Mouse (Mus musculus) gastrocnemius, postnatal 25 days (tissue): Measurements from ENCODE around the gene Espn. TPM values are rescaled to one million over a fixed set of nuclear protein-coding genes. Genes with fewer than 3 reads are reported as not detected.
A peak's percentile ranks its signal among the peaks of the same experiment; 100 is the strongest.

ENCODE experiments used
- DNase-seq: peaks from one replicate; pipeline ENCODE4 v3.0.0; 2022
- long read RNA-seq, 2 experiments: library from polyadenylated mRNA; stranded (forward); transcript quantifications; one replicate each; pipeline ENCODE4 v2.0.0; 2021
- total RNA-seq, 2 experiments: library from RNA; stranded (reverse); gene quantifications; 1 replicate in 1 of 2; 2 replicates in 1 of 2; pipeline ENCODE4 v1.2.3; 2021

Gene Espn
- under 1 TPM; 0.23 to 0.38 TPM for total RNA-seq
- long read RNA-seq, experiment 1, result 0 reads
- long read RNA-seq, experiment 2, result 0 reads

GRCm38 (mm10) chr4:152151966-152152544 is at the start of gene Espn:
Espn (minus strand) TSS chr4:152152371.
- DNase-seq, result peak; percentile 45

- DNase-seq, result no peak
Observed at GRCm38 (mm10) chr4:152201492-152201891, 49.3 kb upstream of the Espn start.

- DNase-seq, result no peak
Observed at GRCm38 (mm10) chr4:152199617-152200016, 47.4 kb upstream of the Espn start.

GRCm38 (mm10) chr4:152197545-152197944 is 45.4 kb upstream of the Espn start:
- no peak for DNase-seq

DNA sequence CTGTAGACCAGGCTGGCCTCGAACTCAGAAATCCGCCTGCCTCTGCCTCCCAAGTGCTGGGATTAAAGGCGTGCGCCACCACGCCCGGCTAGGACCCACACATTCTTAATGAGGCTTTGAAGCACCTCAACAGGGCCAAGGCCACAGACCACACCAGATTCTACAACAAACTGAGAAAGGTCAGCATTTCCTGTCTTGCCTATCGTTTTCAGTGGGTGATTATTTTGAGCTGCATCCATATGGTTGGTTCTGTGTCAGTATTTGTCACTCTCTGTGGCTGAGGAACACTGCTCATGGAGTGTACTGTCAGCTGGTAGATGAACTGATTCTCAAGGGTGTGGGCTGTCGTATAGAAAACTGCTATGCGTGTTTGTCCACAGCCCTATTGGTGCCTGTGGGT is 44.1 kb upstream of the Espn start:
- DNase-seq, result no peak

DNA sequence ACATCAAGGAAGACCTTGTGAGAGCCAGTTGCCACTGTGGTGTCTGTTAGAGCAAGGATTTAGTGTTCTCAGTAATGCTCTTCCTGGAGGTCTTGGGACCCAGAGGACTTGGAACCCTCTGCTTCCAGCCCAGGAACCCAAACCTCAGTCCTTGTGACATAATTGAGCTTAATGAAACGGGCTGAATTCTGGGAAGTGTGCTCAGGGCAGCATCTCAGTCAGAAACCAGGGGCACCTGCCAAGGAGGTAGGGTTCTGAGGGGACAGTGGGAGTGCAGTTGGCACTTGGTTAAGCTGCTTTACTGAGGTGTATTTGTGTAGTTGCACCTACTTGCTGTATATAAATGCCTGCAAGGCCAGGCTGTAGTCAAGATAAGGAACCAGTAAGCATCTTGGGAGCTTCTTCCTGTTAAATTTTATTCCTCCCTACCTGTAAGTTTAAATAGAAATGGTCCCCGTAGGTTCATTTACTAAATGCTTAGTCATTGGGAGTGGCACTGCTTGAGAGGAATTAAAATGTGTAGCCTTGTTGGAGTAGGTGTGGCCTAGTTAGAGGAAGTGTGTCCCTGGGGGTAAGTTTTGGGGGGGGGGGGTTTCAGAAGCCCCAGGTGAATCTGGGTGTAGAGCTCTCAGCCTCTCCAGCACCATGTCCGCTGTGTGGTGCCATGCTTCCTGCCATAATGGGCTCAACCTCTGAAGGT is 42.5 kb upstream of the Espn start:
- no peak for DNase-seq

DNA sequence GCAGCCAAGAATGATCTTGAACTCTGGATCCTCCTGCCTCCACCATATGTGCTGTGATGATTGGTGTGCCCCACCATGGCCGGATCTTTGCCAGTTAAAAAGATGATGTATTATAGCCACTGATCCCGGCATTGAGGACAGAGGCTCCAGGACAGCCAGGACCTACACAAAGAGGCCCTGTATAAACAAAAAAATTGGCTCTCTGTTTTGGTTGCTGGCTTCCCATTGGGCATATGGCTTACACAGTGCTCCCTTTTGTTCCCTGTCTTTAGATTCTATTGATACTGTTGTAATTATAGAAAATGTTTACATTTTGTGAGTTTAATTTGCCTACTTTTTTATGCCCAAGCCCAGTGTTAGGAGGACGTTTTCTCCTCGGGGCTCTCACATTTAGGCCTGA is 40.4 kb upstream of the Espn start:
- no peak for DNase-seq

DNA sequence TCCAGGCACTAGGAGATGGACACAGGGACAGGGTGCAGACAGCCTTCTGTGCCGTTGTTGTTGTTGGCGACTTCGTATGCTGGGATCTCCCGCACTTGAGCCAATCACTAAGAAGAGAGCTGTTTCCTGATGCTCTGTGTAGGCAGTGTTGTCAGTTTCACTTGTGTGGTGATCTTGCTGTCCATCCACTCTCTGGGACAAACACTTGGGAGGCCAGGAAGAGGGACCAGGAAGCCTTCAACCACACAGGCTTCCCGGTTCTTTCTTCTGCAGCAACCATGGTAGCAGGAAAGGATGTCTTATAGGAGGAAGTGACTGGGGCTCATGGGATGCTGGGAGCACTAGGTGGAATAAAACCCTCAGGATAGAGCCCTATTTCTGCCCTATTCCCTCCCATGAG is 38.5 kb upstream of the Espn start:
- no peak for DNase-seq

DNA sequence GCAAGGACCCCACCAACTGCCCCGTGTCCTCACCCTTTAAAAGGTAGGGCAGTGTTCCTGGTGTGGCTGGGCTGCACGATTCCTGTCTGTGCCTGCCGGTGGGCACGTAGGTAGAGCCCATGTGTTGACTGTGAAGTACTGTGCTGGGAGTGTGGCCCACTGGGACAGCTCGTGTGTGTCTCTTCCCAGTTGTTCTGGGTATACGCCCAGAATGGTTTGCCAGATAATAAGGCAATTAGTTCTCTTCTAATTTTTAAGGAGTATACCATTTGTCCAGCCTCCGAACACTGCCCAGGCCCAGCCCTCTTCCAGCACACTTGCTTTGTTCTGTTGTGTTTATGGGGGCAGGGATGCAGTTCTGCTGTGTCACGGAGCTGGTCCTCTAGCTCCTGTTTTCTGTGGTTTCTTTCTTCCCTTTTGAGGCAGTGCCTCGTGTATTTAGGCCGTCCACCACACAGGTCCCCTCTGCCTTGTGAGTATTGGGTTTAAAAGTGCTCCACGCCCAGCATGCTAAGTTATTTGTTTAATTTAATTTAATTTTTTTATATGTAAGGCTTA is 38.0 kb upstream of the Espn start:
- no peak for DNase-seq

- no peak for DNase-seq
Observed at GRCm38 (mm10) chr4:152189691-152190090, 37.5 kb upstream of the Espn start.

DNA sequence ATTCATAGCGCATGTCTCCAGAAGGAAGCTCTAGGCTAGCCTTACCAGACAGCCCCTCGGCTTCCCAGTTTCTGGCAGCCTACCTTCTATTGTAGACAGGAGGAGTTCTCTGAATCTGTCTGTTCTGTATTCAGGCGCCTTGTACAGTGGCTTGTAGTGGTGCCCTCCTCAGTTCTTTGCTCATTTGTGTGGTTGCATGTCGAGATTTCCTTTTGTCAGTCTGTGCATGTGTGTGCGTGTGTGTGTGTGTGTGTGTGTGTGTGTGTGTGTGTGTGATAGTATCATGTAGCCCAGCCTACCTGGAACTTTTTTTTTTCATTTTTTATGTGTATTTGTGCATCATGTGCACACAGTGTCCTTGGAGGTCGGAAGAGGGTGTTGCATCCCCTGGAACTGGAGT is 36.9 kb upstream of the Espn start:
- DNase-seq, result no peak

DNA sequence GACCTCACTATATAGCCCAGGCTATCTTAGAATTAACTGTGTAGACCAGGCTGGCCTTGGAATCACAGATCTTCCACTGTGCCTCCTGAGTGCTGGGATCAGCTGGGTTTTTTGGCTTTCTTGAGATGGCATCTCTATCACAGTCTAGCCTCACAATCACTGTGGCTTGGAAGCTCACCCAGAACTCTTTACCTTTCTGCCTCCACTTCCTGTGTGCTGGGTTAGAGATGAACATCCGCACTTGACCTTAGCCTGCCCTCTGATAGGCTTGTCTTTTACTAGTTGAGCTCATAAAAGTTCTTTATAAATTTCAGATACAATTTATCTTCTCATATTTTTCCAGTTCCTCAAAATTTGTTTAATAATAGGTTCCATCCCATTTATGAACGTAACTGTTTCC is 36.5 kb upstream of the Espn start:
- DNase-seq, result no peak

GRCm38 (mm10) chr4:152187142-152187541 is 35.0 kb upstream of the Espn start:
- no peak for DNase-seq

DNA sequence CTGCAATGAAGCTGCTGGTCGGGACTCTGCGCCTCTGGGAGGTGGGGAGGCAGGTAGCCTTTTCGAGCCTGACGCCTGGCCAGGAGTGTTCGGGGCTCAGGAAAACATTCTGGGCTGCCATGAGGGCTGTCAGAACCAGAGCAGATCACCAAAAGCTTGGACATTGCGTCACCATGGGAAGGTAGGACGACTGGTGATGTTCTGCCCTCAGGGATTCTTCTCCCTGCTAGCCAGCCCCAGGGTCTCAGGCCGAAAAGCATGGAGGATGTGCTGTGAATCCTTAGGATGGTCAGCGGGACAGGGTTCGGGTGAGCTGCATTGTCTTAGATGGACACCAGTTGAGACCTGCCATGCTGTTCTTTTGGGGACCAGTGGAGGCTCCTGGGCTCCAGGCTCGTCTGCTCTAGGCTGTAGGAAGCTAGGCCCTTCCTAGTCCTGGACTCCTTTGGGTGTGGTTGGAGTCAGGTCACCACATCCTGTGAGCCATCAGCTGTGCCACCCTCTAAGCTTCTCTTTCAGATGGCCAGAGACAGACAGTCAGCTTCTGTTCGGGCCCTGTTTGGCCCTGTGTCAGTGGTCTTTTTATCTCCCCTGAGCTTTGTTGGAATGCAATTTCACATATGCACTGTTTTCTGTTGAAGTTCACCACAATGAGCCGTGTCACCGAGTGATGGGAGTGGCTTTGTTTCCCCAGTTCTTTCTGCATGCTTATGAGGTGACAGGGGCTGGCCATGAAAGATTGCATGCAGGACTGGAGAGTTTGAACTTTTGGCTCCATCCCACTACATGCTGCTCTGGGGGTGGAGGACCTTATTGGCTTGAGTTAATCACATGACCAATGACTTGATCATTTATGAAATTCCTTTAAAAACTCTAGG is 34.3 kb upstream of the Espn start:
- no peak for DNase-seq

DNA sequence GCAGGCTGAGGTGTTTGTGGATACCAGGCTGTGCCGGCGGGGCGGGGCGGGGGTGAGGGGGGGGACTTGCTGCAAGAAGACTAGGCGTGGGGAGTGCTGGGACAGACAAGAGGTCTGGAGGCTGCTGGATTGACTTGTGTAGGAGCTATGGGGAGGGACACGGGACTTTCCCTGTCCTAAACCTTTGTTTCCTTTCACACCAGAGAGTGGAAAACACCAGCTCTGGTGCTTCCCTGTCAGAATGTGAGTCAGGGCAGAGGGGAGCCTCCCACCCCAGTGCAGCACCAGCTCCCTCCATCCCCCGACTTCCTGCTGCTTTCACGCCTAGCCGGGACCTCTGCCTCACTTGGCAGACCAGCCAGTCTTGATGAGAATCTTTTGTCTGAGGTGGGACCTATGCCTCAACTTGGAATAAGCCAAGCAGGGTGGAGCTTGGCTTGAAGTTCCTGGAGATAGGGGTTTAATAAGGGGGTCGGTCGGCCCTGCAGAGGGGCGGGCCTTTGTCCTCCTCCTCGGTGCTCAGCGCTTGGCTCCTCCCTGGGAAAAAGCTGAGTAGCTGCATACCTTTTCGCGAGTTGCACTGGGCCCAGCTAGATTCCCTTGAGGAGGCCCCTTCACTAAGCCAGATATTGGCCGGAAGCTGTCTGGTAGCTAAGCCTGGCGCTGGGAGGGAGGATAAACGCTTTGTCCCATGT is 33.5 kb upstream of the Espn start:
- no peak for DNase-seq

GRCm38 (mm10) chr4:152185137-152185509 is 33.0 kb upstream of the Espn start:
- no peak for DNase-seq

DNA sequence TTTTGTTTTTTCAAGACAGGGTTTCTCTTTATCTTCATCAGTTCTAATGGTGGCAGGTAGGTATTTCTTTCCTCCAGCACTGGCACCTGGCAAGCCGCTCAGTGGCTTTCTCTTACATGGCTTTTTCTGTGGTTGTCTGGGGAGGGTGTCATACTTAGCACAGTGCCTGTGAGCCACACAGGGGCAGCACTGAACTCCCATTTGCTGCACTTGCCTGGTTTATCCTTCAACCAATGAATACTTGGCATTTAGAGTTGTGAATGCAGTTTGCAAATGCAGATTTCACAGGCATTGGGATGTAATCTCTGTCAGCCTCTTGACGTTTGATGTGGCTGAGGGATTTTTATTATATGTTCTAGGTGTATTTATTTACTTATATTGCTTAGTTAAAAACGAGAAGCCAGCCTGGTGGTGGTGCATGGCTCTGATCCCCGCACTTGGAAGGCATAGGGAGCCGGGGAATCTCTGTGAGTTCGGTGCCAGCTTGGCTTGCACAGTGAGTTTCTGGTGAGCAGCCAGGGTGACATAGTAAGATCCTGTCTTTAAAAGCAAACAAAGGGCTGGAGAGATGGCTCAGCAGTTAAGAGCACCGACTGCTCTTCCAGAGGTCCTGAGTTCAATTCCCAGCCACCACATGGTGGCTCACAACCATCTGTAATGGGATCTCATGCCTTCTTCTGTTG is 32.3 kb upstream of the Espn start:
- DNase-seq, result no peak

DNA sequence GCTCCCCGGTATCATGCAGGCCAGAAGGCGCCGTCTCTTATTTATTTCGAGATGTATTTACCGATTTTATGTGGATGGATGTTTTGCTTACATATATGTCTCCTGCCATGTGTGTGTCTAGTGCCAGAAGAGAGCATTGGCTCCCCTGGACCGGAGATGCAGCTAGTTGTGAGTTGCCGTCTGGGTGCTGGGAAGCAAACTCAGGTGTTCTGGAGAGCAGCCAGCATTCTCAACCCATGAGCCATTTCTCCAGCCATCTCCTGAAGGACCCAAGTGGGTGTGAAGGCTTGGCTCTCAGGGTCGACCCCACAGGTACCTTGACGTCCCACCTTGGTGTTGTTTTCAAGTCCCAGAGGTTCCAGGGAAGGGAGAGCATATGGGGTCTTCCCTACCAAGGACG is 30.0 kb upstream of the Espn start:
- no peak for DNase-seq

DNA sequence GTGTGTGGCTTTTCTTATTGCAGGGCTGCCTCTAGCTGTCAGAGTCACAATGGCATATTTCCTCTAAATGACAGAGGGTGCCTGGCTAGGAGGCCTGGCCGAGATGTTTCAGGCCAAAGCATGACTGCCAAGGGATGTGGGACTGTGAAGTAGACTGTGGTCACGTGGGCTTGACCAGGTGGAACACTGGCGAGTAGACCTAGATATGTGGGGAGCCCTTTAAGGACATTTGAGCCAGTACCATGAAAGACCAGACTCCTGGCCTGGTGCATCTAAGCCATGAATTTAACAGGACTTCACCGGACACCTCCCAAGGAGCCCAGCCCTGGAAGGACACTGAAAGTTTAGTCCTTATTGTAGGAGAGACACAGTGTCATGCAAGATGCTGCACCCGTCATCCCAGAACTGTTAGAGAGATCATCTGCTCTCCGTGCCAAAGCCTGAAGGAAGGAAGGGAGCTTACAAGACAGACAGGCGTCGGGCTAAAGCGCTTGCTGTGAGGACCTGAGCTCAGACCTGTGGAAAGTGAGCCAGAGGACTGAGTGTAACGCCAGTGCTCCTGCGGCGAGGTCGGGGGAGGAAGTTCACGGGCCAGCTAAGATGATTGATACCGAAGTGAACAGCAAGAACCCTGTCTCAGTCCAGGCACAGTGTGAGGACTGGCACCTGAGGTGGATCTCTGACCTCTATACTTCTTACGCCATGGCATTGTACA is 27.9 kb upstream of the Espn start:
- no peak for DNase-seq

- DNase-seq, result no peak
Observed at GRCm38 (mm10) chr4:152178916-152179705, 26.9 kb upstream of the Espn start.
